Mouse (Mus musculus): ENCODE measurements around the gene Defb36.

Defb36 gene

DNA sequence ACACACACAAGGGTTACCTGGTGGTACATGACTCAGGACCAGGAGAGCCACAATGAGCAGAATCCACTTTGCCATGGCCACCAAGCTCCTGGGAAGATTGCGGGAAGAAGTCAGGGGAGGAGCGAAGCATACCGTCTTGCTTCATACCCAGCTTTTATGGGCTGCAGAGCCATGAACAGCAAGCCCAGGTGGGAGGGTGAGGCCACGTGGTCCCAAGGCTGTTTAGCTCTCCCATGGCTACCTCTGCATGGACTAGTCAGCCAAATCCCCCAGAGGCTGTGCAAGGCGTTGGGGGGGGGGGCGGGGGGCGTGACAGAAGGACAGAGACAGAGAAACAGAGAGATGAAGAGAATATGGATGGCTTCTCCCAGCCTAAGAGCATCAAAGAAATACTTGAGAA, 18.8 kb downstream of the Defb36 start, which contains the start of gene Defb25:
Defb25 (minus strand) TSS at position 101 of the 400 bp plus-strand sequence.
- no peak for DNase-seq

DNA sequence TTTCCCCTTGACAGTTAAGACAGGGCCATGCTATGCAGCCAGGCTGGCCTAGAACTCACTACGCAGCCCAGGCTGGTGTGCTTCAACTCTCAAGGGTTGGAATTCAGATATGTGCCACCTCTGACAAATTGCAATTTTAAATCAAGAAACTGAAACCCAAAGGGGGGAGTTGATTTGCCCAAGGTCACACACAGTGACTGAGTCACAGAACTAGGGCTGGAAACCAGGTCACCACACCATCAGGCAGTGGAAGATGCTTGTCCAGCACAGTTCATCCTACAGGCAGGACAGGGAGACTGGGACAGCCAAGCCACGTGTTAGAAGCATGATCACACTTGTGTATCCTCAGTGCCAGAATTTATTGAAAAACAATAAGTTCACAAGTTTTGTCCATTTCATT, 20.4 kb downstream of the Defb36 start:
- DNase-seq, result no peak

DNA sequence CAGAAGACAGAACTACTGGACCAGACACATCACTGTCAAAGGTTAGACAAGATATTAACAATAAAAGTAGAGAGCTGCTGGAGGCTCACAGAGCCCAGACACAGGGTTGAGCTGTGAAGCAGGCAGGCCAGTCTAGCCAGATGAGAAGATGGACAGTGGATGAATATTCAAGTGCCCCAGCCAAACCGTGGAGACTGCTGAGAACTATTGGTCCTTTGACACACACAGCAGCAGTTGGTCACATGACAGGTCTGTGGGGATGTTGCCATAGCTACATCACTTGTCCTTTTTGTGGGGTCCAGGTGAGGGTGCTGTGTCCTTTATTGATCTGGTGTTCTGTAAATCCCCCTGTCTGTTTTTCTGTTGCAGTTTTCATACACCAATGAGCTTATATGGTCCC, 21.1 kb downstream of the Defb36 start:
- no peak for DNase-seq

DNA sequence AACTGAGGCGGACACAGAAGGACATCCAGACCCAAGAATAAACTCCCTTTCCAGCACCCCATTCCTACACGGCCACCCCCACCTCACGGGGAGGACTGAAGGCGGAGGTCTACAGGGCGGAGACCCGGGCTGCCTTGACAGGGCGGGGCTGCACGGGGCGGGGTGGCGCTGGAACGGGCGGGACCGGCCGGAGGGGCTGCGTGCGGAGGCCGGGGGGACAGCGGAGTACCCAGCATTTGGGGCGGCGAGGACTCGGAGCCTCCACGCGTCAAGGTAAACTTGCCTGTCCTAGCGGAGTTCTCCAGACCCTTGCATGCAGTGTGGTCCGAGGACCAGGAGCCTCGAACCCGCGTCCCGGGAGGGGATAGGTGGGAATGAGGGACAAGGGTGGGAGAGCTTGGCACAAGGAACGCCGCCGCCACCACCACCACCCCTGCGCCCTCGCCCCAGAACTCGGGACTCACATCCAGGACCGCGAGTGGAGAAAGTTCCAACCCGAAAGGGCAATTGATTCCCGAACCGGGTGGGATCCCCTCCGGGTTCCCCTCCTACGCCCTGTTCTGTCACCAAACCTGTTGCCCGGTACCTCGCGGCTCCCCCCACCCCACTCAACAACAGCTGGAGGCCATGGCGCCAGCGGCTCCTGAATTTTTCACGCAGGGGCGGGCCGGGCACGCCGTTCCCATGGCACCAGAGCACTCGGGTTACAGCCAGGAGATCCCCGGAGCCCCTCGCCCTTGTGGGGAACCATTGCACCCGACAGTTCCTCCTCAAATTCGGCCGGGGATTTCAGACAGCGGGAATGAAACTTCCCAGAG, 22.9 kb downstream of the Defb36 start, which contains the start of gene Rem1:
Rem1 (plus strand) TSS at position 178 of the 818 bp plus-strand sequence.
- no peak for DNase-seq

DNA sequence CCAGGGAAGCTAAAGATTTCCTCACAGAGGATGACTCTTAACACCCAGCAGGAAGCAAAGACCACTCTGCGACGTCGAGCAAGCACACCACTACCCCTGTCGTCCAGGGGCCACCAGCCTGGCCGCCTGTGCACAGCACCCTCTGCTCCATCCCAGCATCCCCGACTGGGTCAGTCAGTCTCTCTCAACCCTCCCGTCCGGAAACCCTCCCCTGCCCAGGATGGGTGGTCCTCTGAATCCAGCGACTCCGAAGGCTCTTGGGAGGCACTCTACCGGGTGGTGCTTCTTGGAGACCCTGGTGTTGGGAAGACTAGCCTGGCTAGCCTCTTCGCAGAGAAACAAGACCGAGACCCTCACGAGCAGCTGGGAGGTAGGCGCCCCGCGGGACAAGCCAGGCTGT, 23.9 kb downstream of the Defb36 start:
- no peak for DNase-seq

DNA sequence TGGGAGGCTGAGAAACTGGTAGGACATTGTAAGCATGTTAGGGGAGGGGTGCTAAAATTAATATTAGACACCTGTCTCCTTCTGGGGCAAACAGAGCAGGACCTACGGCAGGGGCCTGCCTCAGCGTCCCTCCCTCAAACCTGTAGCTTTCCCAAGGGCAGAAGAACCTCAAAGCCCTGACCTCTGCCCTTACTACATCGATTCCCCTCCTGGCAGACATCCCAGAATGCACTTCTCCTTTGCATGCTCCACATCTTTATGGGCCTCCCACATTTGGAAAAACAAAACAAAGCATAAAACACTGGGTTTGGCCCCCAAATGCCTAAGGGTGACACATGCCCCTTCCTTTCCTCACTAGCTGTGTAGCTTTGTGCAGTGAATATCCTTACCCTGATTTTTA, 25.1 kb downstream of the Defb36 start:
- DNase-seq, result no peak

DNA sequence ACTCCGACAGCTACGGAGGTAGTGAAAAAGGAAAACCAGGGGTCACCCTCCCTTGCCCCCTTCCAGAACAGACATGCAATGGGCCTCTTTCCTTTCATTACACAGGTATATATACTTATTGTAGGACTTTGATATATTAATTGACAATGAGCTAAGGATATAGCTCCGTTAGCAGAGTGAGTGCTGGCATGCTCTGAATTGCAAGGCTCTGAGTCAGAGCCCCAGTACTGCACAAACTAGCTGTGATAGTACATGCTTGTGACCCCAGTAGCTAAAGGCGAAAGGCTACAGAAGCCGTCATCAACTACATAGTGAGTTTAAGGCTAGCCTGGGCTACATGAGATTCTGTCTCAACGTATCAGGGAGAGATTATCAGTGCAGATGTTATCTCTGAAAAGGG, 25.8 kb downstream of the Defb36 start:
- no peak for DNase-seq

DNA sequence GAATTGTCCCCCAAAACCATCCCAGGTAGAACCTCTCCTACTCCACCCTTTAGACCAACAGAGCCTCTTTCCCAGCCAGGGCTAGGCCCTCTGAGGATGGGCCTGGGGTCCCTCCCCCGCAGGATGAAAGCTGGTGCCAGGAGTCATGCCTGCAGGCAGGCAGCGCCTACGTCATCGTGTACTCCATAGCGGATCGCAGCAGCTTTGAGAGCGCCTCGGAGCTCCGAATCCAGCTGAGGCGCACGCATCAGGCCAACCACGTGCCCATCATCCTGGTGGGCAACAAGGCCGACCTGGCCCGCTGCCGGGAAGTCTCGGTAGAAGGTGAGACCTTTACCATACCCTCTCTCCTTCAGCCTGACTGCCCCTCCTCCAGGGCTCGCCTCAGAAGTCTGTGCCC, 29.2 kb downstream of the Defb36 start:
- no peak for DNase-seq

DNA sequence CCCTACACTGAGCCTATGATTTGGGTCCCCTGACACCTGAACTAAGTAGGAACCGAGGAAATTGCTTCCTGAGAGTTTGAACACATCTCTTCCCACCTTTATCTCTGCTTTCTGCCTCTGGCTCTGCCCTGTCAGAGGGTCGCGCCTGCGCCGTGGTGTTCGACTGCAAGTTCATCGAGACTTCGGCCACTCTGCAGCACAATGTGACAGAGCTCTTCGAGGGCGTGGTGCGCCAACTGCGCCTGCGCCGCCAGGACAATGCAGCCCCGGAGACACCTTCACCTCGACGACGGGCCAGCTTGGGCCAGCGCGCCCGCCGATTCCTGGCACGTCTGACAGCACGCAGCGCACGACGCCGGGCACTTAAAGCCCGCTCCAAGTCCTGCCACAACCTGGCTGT, 30.2 kb downstream of the Defb36 start:
- no peak for DNase-seq

DNA sequence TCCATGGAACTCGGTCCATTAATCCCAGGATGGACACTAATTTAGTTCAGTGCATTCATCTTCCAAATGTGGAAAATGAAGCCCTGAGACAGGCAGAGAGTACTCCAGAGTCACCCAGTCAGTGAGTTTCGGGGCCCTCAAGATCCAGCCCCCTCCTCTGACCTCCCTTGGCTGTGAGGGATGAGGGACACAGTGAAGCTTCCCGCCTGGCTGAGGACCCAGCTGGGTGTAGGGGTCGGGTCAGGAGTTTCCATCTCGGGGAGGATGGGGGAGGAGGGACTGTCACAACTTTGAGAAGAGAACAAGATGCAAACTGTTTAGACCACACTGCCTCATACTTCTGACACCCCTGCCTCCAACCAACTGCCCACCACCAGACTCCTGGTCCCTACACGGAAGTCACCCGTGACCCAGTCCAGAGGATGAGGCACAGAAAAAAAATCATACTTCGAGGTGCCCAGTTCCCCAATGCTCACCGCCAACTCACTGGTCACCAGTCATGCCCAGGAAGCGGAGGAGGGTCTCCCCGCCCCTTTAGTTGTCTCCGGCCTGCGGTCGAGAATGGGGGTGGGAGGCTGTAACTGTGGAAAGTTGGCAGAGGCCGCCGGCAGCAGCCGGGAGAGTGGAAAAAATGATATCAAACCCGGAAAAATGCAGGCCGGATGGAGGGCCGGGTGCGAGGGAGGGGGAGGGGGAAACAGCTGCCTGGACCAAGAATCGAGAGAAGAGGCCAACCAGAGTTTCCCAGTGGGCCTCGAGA, 32.3 kb downstream of the Defb36 start:
- peak; percentile 40 for DNase-seq

DNA sequence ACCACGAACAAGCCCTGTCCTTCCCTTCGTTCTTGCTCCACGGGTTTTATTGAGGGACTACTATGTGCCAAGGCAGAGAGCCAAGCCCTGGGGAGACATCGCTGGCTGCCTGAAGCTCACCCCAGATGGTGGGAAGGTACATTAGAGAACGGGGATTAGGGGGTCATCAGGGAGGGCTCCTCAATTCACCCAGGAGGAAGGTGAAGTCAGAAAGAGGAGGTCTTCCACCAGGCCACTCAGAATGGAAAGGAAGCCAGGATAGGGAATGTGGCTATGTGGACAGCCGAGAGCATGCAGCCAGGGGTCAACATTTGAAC, 32.8 kb downstream of the Defb36 start:
- no peak for DNase-seq

DNA sequence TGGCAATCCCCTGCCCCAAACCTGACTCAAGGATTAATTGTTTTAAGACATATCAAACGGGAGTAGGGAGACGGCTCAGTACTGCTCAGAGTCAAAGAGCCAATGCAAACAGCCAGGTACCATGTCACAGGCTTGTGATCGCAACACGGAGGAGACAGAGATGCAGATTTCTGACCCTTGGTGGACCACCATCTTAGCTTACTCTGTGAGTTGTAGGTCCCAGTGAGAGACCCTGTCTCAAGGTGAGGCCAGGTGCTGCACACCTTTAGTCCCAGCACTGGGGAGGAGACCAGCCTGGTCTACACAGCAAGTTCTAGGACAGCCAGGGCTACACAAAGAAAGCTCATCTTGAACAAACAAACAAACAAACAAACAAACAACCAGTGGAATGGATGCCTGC, 33.3 kb downstream of the Defb36 start:
- no peak for DNase-seq

DNA sequence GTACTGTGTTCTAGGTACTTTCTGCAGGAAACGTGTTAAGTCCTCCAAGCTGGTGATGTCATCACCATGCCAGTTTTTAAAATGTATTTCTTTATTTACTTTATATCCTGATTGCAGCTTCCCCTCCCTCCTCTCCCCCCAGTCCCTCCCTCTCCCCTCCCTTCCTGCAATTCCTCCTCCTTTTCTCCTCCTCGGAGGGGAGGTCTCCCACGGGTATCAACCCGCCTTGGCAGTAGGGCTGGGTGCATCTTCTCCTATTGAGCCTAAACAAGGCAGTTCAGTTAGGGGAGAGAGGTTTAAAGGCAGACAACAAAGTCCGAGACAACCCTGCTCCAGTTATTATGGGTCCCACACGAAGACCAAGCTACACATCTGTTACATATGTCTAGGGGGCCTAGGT, 34.7 kb downstream of the Defb36 start:
- DNase-seq, result no peak

DNA sequence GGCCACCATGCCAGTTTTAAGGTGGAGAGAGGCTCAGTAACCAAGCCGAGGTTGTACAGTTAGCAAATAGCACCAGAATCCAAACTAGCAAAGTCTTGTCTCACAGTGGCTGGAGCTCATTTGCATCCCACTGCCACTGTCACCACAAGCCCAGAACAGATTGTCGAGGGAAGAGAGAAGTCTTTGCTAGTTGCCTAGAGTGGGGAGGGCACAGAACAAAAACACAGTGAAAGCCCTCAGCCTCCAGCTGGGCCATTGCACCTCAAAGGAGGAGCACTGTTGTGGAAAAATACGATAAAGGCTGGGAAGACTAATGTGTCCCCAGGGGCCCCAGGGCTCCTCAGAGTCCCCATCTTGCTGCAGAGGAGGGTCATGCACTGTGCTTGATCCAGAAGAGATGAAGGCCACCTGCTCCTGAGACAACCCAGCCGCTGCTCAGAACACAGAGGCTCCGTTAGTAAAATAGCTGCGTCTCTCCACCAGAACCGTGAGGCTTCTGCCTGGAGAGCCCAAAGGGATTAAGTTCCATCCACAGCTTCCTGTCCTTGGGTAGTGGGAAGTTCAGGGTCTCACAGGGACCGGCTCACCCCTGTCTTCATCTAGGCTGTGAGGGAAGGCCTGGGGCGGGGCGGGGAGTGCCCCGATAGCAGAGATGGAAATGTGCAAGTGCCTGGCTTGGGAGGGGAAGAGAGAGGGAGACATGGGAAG, 35.4 kb downstream of the Defb36 start:
- DNase-seq, result no peak

DNA sequence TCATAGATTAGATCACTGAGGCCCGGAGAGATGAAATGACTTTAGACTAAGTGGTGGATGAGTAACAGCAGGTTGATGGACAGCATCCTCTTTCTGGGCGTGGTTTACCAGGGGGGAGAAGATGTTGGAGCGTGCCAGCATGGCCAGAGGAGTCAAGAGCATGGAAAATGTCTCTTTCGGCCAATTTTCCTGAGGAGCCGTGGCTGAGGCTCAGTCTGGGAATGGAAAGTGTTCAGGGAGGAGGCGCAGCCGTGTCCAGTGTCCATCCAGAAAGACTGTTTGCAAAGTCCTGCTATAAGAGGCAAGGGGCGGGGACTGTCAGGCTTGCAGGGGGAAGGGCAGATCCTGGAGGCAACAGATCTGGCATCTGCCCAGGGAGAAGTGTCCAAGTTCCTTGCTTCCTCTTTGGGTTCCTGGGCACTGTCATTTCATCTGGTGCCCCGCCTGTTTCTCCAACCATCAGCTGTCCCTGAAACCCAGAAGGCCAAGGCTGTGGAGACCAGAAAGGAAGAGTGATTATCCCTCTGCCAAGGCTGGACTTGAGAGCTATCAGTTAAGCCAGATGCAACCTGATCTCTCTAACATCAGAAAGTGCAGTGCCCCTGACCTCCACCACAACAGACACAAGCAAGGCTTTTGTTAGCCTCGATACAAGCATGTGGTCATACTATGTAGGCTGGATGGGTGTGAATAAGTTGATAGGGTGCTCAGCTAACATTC, 48.9 kb downstream of the Defb36 start:
- peak; percentile 32 for DNase-seq

DNA sequence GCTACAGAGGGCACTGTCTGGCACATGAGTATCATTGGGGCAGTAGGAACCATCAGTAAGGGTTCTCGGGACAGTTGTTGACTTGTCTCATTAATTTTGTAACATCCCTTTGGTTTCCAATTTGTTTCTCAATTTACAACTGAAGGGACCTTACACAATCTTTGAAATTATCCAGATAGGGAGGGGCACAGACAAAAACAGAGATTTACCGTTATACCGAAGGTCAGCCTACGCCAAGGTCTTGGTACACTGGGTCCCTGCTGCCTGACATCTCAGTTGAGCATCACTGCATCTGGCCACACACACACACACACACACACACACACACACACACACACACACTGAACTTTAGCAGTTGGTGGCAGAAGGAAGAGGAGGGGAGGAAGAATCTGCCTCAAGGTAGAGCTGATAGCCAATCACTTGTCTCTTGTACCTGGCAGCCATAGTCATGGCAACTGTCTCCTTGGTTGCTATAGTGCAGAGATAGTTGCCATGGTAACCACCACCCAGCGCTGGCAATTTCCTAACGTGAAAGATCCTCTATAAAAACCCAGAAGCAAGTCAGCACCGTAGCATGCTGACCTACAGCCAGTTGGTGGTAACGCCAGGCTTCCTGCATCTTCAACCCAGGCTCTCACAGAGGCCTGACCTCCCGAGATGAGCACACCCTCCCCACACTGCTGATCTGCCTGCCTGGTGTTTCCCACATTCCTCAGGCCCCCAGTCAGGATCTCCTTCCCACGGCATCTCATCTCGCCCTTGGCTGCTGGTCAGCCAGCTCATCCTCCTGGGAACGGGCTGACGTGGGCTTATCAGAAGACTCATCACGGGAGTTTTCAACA, 50.0 kb downstream of the Defb36 start:
- peak; percentile 90 for DNase-seq

DNA sequence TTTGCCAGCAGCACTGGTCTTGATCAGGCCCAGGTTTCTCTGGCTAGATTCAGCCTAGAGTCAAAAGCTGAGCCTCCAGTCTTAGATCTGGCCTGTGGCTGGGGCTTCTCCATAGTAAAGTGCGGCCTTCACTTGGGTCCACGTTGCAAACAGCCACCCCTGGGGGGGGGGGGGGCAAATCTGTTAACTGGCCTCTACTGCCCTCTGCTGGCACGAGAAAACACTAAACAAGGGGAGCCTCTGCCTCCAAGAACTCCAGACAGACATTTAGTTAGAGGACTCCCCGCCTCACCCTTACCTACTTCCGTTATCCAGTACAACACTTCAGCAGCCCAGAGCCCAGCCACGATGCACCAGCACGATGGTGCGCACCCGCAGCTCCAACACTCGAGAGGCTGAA, 53.3 kb downstream of the Defb36 start:
- DNase-seq, result no peak

DNA sequence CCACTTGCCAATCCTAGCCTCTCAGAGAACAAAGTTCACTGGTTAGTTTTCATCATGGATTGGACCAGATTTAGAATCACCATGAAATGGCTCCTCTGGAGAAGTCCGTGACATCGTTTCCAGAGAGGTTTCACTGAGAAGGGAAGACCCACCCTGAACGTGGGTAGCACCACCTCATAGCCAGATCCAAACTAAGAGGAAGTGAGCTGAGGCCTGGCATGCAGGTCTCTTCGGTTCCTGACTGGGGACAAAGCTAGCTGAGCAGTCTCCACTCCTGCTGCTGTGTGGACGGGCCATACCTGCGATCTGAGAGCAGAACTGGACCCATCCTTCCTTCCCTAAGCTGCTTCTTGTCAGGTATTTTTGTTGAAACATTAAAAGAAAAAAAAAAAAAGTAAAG, 57.0 kb downstream of the Defb36 start:
- no peak for DNase-seq
